Mouse (Mus musculus) adrenal gland, postnatal 0 days (tissue): ENCODE results near the gene Commd4. TPM values are rescaled to one million over a fixed set of nuclear protein-coding genes. Genes with fewer than 3 reads are reported as not detected.

Experiments used
- polyA plus RNA-seq: library from polyadenylated mRNA; unstranded; fragments of >200 nt; fragmentation: Nextera tagmentation; extraction: Ambion mirVana; gene quantifications from 2 replicates; pipeline ENCODE4 v1.2.1, GENCODE M21; 2015

The Commd4 gene
- 127 and 149 TPM in 2 replicates for polyA plus RNA-seq

DNA sequence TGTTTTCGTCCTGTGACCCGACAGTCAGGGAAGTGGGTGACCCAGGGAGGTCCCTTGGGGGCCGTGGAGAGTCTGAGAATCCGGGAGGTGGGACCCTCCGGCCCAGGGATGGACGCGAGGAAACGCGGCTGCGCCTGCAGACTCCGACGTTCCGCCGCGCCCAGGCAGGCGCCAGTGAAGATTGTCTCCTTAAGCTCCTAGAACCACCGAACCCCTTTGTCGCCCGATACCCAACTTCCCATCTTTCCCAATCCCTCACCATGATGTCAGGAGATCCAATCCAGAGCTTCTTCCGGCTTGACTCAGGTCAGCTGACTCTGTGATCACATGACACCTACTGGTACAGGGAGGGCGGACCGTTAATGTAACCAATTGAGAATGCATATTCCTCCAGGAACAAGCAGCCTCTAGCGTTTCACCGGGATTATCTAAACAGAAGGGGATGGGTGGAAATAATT, at the start of gene Commd4:
Gene Commd4 (minus strand): TSS at position 319 of the 458 bp plus-strand sequence.

DNA sequence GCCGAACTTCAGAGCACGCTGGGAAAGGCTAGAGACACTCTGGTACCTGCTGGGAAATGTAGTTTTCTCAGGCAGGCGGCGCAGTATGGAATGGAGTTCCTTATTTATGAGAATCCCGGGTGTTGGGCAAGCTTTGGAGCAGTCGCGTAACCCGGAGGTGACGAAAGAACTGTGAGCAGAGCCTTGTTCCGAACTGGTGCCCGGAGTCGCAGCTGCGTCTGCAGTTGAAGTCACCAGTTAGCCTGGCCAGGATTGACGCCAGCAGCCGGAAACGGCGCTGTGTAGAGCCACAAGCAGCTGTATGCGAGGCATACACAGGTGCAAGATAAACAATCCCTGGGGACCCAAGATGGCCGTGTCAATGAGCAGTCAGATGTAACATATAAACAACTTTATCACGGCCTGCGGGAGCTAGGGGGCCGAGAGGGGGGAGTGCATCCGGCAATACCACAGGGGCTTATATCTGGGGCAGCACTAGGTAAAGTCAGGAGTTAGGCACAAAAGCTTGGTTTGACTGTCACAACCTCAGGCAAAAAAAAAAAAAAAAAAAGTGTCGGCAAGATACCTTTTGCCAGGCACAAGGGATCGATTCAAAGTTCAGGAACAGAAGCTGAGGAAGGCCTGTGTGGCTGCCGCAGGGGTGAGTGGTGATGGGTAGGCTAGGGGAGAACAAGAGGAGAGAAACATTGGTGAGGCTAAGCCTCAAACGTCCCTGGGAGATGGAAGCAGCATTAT, 9.8 kb downstream of the Commd4 start, which contains the start of gene Neil1:
Gene Neil1 (minus strand): TSS at position 162 of the 735 bp plus-strand sequence.

DNA sequence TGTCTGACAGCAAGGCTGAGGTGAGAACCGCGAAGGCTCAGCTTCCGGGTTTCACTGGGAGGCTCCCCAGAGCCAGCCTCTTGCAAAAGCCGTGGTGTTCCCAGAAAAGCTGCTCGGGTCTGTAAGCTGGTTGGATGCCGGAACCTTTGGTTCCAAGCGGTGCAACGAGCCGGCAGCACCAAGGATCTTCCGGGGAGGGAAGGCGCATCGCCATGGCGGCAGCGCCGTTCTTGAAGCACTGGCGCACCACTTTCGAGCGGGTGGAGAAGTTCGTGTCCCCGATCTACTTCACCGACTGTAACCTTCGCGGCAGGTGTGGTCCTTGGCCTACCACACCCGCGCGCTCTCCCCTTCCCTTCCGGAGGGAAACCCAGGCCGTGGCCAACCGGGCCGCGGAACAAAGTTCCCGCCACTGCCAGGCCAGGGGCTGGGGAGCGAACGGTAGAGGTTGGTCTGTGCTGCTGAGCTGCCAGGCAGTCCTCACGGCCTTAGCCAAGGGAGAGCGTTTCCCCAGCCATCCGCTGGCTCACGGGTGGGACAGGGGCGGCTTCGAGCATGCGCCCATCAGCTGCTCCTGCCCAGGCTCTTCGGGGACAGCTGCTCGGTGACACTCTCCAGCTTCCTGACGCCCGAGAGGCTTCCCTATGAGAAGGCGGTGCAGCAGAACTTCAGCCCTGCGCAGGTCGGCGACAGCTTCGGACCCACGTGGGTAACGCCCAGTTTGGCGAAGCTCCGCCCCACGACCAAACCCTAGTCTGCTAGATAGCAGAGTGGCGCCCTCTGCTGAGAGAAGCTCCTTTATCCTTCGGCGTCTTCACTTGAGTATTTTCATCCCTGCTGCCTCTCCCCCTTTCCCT, 27.3 kb downstream of the Commd4 start, which contains the start of gene Man2c1:
Gene Man2c1 (plus strand): TSS at position 114 of the 857 bp plus-strand sequence.

Other genes starting within 250 kb of the Commd4 start
- gene Snx33, start 230.0 kb downstream of the Commd4 start, polyA plus RNA-seq: 5.7 and 8.7 TPM in 2 replicates
- 112 and 123 TPM in 2 replicates for gene Imp3, start 220.9 kb downstream of the Commd4 start, polyA plus RNA-seq
- gene Snupn, start 207.5 kb downstream of the Commd4 start, polyA plus RNA-seq: 16.9 and 20.7 TPM in 2 replicates
- 23.3 and 28.3 TPM in 2 replicates for gene Ptpn9, start 163.4 kb downstream of the Commd4 start, polyA plus RNA-seq
- gene Sin3a, start 86.3 kb downstream of the Commd4 start, polyA plus RNA-seq: 10.4 and 14.0 TPM in 2 replicates
- 43.0 and 62.1 TPM in 2 replicates for gene Man2c1, start 27.6 kb downstream of the Commd4 start, polyA plus RNA-seq
- gene Neil1, start 10.0 kb downstream of the Commd4 start, polyA plus RNA-seq: 5.8 and 10.1 TPM in 2 replicates
- gene Trcg1, start 78.2 kb upstream of the Commd4 start, polyA plus RNA-seq: not detected in 2 replicates
- 14.2 and 33.5 TPM in 2 replicates for gene 1700017B05Rik, start 104.3 kb upstream of the Commd4 start, polyA plus RNA-seq